Mouse (Mus musculus) Muller cell, postnatal 12 days (primary cell): ENCODE measurements around the gene Mlph.
A peak's percentile ranks its signal among the peaks of the same experiment; 100 is the strongest.

Experiments used
- DNase-seq: peaks from one replicate; pipeline ENCODE4 v3.0.0-alpha.2; 2015; ENCODE audit errors: inconsistent ontology term

Mlph gene

GRCm38 (mm10) chr1:90969347-90969784 lies 54.5 kb downstream of the Mlph start, which contains the start of gene Rab17:
Gene Rab17 (minus strand): TSS chr1:90969661.
- no peak for DNase-seq

- DNase-seq: no peak
Observed at GRCm38 (mm10) chr1:90969881-90970390, 55.1 kb downstream of the Mlph start.

GRCm38 (mm10) chr1:90972911-90973573 lies 58.2 kb downstream of the Mlph start:
- DNase-seq: peak; percentile 97

GRCm38 (mm10) chr1:90973574-90973911 lies 58.7 kb downstream of the Mlph start:
- peak; percentile 26 for DNase-seq

- peak; percentile 97 for DNase-seq
Observed at GRCm38 (mm10) chr1:90974906-90975649, 60.2 kb downstream of the Mlph start.

GRCm38 (mm10) chr1:90975960-90976359 lies 61.1 kb downstream of the Mlph start:
- no peak for DNase-seq

GRCm38 (mm10) chr1:90980638-90981330 lies 65.9 kb downstream of the Mlph start:
- no peak for DNase-seq

GRCm38 (mm10) chr1:90981346-90981745 lies 66.5 kb downstream of the Mlph start:
- DNase-seq: no peak

- no peak for DNase-seq
Observed at GRCm38 (mm10) chr1:90995916-90996315, 81.0 kb downstream of the Mlph start.

- DNase-seq: no peak
Observed at GRCm38 (mm10) chr1:90997136-90997535, 82.3 kb downstream of the Mlph start.

GRCm38 (mm10) chr1:90997641-90998040 lies 82.8 kb downstream of the Mlph start:
- no peak for DNase-seq

GRCm38 (mm10) chr1:90998268-90998890 lies 83.5 kb downstream of the Mlph start, which contains the start of gene Lrrfip1:
Gene Lrrfip1 (plus strand): TSS chr1:90998737.
- DNase-seq: peak; percentile 85

- no peak for DNase-seq
Observed at GRCm38 (mm10) chr1:90998891-90999611, 84.2 kb downstream of the Mlph start.

GRCm38 (mm10) chr1:90999911-91000601 lies 85.2 kb downstream of the Mlph start:
- peak; percentile 42 for DNase-seq
